Mouse (Mus musculus) effector memory CD4-positive, alpha-beta T cell, adult 5 months (primary cell): ENCODE results near the gene Mcoln1. TPM values are rescaled to one million over a fixed set of nuclear protein-coding genes. Genes with fewer than 3 reads are reported as not detected.

ENCODE experiments used
- polyA plus RNA-seq: library from polyadenylated mRNA; unstranded; fragments of 100-300 nt; shearing (Covaris generic); gene quantifications from one replicate; pipeline ENCODE4 v1.2.1, GENCODE M21; 2017

The Mcoln1 gene
- polyA plus RNA-seq, result 87.3 TPM

DNA sequence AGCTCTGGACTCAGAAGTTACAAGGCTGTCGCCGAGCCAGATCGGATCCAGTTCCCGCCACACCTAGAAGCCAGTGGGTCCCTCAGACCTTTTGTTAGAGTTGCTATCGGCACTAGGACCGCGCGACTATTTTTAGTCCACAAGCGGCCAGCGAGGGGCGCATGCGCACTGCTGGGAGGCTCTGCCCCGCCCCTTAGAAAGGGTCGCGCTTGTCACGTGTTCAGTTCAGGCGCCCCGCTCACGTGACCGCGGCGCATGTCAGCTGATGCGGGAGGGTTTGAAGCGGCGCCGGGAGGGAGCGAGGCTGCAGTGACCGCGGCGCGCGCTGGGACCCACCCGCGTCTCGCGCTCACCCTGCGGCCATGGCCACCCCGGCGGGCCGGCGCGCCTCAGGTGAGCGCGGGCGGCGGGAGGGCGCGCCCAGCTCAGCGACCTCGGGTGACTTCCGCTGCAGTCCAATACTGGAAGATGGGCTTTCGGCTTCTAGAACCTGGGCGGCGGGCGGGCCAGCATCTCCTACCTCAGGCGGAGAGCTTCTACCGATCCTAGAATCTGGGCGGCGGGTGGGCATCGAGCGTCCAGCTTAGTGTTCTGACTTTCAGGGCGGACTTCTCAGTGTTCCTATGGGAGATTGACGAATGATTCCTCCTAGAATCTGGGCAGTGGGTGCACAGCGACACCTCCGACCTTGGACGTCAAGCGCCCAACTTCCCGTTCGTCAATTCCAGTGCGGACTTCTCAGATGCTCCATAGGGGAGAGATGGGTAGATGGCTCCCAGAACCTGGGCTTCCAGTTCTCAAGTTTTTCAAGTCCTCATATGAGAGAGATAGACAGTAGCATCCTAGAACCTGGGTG, at the start of gene Mcoln1:
Gene Mcoln1 (plus strand): TSS at position 223 of the 856 bp plus-strand sequence.

DNA sequence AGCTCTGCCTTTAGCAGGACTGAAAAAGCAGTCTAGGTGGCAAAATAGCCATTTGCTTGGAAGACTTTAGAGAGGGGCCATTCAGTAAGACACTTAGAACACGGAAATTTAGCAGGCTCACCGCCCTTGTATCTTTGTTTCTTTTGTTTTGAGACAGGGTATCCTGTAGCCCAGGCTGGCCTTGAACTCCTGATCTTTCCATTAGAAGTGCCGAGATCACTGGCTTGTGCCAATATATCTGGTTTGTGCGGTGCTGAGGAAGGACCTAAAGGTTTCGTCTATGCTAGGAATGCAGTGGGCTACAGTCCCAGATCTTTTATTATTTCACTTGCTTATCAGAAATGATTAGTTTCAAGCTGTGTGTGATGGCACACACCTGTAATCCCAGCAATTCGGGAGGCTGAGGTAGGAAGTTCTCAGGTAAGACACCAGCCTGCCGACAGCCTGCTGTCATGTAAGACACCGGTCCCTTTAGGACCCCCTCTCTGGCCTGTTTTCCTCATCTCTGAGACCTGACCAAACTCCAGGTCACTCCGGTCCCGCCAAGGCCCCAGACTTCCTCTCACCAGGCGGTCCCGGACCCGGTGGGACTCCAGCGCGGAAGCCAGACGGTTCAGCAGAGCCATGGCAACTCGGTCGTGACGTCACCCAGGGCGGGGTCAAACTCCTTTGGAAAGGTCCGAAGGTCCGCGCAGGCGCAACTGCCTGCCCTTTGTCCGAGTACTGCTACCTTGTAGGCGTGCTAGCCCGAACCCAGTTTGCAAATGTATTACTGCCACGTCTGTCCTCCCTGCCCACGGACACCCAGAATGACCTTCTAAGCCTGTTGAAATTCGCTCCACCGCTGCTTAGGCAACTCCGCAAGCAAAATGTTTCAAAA, 33.0 kb upstream of the Mcoln1 start, which contains the start of gene Pex11g:
Gene Pex11g (minus strand): TSS at position 675 of the 880 bp plus-strand sequence.

DNA sequence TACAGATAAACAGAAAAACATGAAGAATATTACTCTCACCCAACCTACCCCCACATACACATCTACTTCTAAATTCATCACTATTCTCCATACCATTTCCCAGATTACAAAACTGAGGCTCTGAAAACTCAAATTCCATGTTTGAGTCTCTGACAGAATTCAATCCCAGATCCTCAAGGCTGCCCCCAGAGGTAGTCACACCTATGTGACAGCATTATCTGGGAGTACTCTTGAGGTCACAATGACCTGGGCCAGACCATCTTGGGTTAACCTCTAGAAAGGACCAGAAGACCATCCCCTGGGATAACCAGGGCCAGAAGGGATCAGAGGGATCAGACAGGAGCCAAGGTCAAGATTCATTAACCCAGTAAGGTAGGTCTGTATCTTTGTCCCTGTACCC, 29.7 kb upstream of the Mcoln1 start, which contains the start of gene Tex45:
Gene Tex45 (plus strand): TSS at position 301 of the 400 bp plus-strand sequence.

DNA sequence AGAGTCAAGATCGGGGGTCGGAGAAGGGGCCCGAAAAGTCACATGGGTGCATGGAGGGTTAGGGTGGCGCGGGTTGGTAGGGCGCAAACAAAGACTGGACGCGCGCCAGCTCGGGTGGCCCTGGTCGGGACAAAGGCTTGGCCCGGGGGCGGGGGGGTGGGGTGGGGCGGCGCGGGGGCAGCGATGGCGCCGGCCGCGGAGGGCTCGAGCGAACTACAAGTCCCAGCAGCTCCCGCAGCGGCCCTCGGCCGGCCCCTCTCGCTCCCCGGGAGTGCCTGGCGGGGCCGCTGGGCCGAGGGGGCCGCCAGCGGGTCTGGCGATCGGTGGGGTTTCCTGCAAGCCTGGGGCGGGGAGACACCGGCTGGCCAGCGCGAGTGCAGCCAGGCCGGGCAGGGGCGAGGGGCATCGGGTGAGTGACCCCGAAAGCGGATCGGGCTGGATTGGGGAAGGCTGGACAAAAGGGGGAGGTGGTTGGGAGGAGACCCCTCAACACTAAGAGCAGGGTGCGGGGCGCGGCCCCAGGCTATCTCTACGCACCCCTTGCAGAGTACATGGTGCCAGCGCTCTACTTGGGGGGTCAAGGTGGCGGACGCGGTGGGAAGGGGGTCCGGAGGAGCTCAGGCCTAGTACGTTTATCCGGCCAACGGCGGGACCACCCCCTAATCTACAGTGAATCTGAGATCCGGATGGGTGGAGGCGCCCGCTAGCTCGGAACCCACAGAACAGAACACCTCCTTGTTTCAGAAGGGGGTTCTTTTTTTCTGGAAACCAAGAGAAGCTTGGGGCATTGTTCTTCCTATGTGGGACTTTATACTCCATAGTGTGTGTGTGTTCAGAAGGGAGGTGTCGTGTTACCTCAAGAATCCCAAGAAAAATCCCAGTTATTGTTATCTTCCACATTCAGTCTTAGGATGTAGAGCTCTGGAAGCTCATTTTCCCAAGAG, 7.1 kb upstream of the Mcoln1 start, which contains the start of gene Zfp358:
Gene Zfp358 (plus strand): TSS at position 238 of the 944 bp plus-strand sequence.

DNA sequence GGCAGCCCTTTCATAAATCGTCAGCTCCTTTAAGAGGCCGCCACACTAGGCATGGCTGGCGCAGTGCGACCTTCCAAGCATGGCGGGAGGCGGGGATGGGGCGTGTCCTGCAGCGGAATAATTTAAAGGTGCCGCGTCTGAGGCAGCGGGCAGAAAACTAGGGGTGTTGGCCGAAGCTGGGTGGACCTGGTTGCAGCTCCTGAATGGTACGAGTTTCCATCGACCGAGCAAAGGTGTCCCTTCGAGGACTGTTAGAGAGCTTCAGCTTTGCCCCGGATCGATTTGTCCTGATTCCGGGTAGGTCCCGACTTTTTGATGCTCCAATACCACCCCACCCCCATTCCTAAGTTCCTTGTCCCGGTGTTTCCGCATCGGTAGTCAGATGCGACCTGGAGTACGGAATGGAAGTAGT, 15.0 kb downstream of the Mcoln1 start, which contains the start of gene Pnpla6:
Gene Pnpla6 (plus strand): TSS at position 125 of the 412 bp plus-strand sequence.

Other genes starting within 250 kb of the Mcoln1 start
- 31.1 TPM for gene Insr, start 220.8 kb upstream of the Mcoln1 start, polyA plus RNA-seq
- gene A430078G23Rik, start 147.0 kb upstream of the Mcoln1 start, polyA plus RNA-seq, result 117 TPM
- 101 TPM for gene Arhgef18, start 107.5 kb upstream of the Mcoln1 start, polyA plus RNA-seq
- 2.1 TPM for gene Pex11g, start 32.8 kb upstream of the Mcoln1 start, polyA plus RNA-seq
- gene Tex45, start 29.6 kb upstream of the Mcoln1 start, polyA plus RNA-seq, result not detected
- 1.9 TPM for gene Zfp358, start 7.3 kb upstream of the Mcoln1 start, polyA plus RNA-seq
- gene Pnpla6, start 14.9 kb downstream of the Mcoln1 start, polyA plus RNA-seq, result 29.0 TPM
- not detected for gene C330021F23Rik, start 67.5 kb downstream of the Mcoln1 start, polyA plus RNA-seq
- 0.44 TPM for gene Camsap3, start 86.8 kb downstream of the Mcoln1 start, polyA plus RNA-seq
- 102 TPM for gene Xab2, start 120.9 kb downstream of the Mcoln1 start, polyA plus RNA-seq
- gene Pet100, start 121.1 kb downstream of the Mcoln1 start, polyA plus RNA-seq, result 68.8 TPM
- not detected for gene Pcp2, start 125.1 kb downstream of the Mcoln1 start, polyA plus RNA-seq
- 160 TPM for gene Stxbp2, start 130.5 kb downstream of the Mcoln1 start, polyA plus RNA-seq
- not detected for gene Retn, start 155.3 kb downstream of the Mcoln1 start, polyA plus RNA-seq
- gene Mcemp1, start 165.3 kb downstream of the Mcoln1 start, polyA plus RNA-seq, result not detected
- gene Fcor, start 171.9 kb downstream of the Mcoln1 start, polyA plus RNA-seq, result not detected
- gene Trappc5, start 175.8 kb downstream of the Mcoln1 start, polyA plus RNA-seq, result 17.5 TPM
- gene Fcer2a, start 193.7 kb downstream of the Mcoln1 start, polyA plus RNA-seq, result not detected
- gene Clec4g, start 220.2 kb downstream of the Mcoln1 start, polyA plus RNA-seq, result not detected
- 0.34 TPM for gene Cd209a, start 248.5 kb downstream of the Mcoln1 start, polyA plus RNA-seq